Mouse (Mus musculus) embryo, embryonic 10 days (tissue): ENCODE measurements at regions not wholly inside any gene's neighbourhood (a gene's known extent, or its start where the extent isn't known, plus 50 kb on each side); places are given as distances from the start of the nearest gene placed in this dataset.

Experiments used
- DNase-seq: peaks from one replicate; pipeline ENCODE4 v3.0.0-alpha.2; 2015; ENCODE audit warnings: low spot score

- DNase-seq: no peak
Measured at GRCm38 (mm10) chr1:142605224-142605623, 1035.2 kb upstream of the B3galt2 start.

DNA sequence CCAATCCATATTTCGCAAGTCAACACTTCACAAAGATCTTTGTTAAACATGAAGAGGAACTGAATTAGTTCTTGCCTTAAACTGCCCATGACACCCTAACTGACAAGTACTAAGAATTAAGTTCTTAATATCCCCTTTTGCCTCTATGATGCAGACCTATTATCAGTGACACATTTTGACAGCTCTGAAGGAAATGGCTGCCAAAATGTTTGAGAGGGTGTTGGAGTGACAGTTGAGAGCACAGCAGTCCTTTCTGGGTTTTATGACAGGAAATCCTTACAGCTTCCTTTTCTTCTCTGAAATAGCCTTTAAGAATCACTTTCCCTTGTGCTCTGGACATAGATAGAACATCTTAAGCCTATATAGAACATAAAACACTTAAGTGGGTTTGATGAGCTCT, 1034.4 kb upstream of the B3galt2 start:
- DNase-seq: no peak

DNA sequence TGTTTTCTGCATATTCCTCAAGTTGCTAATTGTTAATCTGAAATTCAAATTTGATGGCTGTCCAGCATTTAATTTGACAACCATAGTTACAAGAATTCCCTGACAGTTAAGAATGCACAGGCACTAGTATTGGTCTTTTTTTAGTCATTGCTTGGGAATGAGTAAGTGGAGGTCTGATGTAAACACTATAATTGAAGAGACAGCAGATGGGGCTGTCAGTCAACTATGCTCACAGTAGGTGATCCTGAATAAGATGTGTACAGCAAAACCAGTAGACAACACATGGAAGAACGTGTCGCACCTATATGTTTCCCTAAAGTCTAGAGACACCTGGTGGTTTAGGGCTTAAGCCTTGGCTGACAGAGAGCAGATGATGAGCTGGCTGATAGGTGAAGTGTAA, 1019.0 kb upstream of the B3galt2 start:
- no peak for DNase-seq

GRCm38 (mm10) chr1:142624303-142624702, 1016.2 kb upstream of the B3galt2 start:
- DNase-seq: no peak

DNA sequence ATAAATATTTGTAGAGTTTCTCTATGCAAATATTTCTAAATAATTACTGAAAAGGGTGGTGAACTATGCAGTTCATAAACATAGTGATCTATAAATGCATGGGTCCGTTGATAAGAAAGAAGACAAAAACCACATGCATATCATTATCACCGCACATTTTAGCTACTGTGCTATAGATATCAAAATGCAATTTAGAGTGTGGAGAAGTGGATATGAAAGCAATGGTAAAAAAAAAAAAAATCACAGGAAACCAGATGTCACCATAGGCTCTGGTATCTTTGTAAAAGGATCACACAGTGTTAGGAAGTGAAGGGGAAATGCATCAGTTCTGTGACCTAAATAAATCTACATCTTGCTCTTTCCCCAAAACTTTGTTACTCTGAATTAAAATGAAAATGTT, 985.2 kb upstream of the B3galt2 start:
- DNase-seq: no peak

DNA sequence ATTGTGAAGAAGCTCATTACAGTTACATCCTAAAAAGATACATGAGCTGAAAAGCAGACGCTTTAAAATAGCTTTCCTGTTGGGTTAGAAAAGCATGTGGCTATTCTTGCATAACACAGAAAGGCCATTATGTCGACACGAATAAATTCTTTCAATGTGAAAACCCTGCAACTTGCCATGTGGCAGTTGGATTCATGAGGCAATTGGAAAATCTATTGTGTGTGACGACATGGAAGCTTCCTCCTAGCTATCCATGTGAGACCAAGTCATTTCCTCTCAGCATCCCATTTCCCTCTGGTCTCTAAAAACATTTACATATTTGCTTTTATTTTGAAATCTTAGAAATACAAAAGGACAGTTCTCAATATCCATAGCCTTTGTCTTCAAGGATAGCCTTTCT, 975.2 kb upstream of the B3galt2 start:
- no peak for DNase-seq

GRCm38 (mm10) chr1:142679917-142680316, 960.5 kb upstream of the B3galt2 start:
- DNase-seq: no peak

DNA sequence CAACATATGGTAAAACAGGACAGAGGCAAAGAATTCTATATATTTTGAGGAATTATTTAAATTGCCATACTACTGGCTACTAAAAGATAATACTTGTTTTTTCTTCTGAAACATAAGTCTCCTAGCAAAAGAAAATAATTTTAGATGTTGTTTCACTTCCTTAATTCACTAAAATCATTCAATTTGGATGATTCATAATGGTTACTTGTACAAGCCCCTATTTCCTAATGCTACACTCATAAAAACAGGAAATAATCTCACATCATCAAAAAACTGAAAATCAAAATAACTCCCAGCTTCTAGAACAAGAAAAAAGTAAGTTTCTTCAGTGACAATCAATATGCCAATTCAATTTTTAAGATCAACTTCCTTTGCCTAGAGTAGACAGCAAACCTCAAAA, 951.6 kb upstream of the B3galt2 start:
- DNase-seq: no peak

- no peak for DNase-seq
Measured at GRCm38 (mm10) chr1:142695179-142695578, 945.3 kb upstream of the B3galt2 start.

DNA sequence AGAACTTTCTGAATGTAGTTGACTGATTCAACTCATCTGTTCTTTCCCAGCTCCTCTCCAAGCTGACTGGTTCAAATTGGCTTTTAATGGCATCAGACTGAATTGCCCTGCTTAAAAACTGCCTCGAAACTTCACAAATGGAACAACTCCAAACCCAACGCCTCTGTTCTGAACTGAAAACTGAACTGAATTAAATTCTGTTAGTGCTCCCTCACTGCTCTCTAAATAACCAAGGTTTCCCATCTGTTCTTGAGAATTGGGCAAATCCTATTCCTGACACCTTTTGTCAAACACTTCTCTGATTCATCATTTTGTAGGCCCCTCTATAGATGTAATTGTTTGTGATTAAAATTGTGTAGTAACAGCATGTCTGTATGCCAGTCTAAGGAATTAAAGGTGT, 932.2 kb upstream of the B3galt2 start:
- DNase-seq: no peak

- DNase-seq: no peak
Measured at GRCm38 (mm10) chr1:142730259-142730658, 910.2 kb upstream of the B3galt2 start.

DNA sequence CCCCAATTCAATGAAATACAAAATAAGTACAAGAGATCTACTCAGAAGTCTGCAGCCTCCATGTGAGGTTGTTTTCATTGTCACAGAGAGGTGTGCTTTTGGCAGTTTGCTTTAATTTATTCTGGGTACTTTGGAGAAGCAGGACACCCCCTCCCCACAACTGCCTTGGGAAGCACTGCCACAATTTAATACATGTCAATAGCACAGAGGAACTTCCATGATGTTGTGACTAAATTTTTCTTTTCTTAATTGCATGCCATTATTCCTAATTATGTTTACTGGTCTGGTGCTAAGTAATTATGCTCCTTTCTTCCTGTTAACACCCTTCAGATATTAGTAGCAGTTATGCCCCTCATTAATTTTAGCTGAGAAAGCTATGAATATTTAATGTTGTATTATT, 906.4 kb upstream of the B3galt2 start:
- no peak for DNase-seq

GRCm38 (mm10) chr1:142738376-142738775, 902.1 kb upstream of the B3galt2 start:
- DNase-seq: no peak

GRCm38 (mm10) chr1:142742307-142742706, 898.2 kb upstream of the B3galt2 start:
- peak; percentile 80 for DNase-seq

DNA sequence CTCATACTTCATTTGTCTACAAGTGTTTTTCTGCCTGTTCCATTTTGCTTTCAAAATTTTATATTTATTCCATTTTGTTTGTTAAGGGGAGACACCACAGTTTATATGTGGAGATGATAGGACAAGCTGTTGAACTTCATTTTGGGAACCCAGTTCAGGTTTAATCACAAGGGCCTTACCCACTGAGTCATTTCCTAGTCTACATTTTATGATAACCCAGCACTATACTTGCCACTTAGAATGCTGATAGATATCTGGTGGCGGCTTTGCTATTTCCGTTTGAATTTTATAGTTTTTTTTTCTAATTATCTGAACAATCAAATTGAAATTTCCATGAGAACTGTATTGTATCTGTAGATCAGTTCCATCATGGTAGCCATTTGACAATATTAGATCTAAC, 869.5 kb upstream of the B3galt2 start:
- no peak for DNase-seq
